Mouse (Mus musculus): ENCODE results near the gene Umod.

The Umod gene

DNA sequence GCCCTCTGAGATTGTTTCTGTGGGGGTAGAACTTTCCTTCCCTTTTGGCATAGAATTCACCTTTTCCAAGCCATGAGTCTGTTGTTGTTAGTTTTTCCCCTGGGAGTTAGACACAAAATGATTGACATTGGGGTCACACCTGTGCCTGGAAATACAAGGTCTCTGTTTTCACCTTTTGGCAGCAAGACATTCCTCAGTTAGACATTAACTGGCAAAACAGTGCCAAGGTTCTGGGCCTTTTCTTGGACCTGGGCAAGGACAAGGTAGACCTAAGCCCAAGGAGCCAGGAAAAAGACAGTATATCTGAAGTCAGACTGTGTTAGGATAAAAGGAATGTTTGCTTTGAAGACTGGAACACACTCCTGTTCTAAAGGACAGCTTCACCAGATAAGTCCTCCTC lies at the start of gene Umod:
Gene Umod, minus strand, starts transcription at position 27 of the 400 bp plus-strand sequence.
- no peak for DNase-seq (ENCODE audit: low read depth, low spot score)

GRCm38 (mm10) chr7:119528617-119529016 lies 49.5 kb upstream of the Umod start:
- no peak for DNase-seq (ENCODE audit: low read depth, low spot score)

GRCm38 (mm10) chr7:119527548-119527947 lies 48.5 kb upstream of the Umod start:
- no peak for DNase-seq (ENCODE audit: low read depth, low spot score)

GRCm38 (mm10) chr7:119527135-119527534 lies 48.1 kb upstream of the Umod start:
- no peak for DNase-seq (ENCODE audit: low read depth, low spot score)

GRCm38 (mm10) chr7:119526486-119526885 lies 47.4 kb upstream of the Umod start:
- DNase-seq (ENCODE audit: low read depth, low spot score), result no peak

DNA sequence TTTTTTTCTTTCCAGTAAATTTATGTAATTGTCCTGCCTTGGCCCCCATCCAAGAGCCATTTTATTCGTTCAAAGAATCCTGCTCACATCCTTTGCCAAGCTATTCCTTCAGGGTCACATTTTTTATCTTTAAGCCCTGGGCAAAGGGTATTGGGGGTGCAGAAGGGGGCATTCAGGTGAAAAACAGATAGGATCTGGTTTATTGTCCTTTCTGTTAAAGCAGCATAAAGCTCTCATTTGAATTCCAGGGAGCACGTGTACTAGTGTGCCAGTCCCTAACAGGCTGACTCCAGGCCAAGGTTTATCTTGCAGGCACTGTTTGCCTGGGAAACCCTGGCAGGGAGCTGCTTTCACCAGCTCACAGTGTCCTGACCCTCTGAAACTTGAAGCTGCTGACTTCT lies 46.8 kb upstream of the Umod start:
- no peak for DNase-seq (ENCODE audit: low read depth, low spot score)

DNA sequence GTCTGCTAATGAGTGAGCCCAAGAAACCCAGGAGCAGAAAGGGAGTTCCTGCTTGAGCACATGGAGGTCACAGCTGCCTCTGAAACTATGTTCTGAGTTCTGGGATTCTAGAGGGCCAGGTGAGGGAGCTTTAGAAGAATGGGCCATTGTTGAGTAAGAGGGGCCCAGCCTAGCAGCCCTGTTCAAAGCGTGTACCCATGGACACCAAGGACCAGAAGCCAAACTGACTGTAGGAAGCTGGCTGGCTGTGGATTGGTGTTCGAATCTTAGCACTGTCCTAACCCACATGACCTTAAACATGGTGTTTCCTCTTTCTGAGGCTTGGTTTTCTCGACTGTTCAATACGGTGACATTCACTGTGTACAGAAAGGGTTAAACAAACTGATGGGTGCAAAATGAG lies 44.3 kb upstream of the Umod start, which contains the start of gene Pdilt:
Gene Pdilt, minus strand, starts transcription at position 101 of the 400 bp plus-strand sequence.
- no peak for DNase-seq (ENCODE audit: low read depth, low spot score)

GRCm38 (mm10) chr7:119522385-119522784 lies 43.3 kb upstream of the Umod start:
- DNase-seq (ENCODE audit: low read depth, low spot score), result no peak

- no peak for DNase-seq (ENCODE audit: low read depth, low spot score)
Observed at GRCm38 (mm10) chr7:119521816-119522215, 42.7 kb upstream of the Umod start.

DNA sequence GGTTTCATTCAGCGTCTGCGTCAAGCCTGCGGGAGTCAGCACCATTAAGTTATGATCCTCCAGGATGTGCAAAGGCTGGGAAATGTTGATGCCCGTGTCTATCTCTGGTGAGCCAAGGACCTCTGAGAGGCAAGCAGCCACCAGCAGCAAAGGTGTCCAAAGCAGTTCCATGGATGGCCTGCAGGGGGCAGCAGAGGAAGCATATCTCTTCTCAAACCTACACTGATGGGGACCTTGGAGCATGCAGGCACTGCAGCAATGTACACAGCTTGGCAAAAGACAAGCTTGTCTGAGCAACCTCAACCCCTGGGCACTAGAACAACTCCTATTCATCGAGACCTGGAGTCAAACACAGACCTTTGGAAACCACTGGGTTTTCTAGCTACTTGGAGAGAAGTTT lies 40.6 kb upstream of the Umod start:
- DNase-seq (ENCODE audit: low read depth, low spot score), result peak; percentile 65

GRCm38 (mm10) chr7:119519163-119519562 lies 40.1 kb upstream of the Umod start, which contains the start of gene Acsm5:
TSS of gene Acsm5 (plus strand) at chr7:119519463.
- DNase-seq (ENCODE audit: low read depth, low spot score), result no peak

- DNase-seq (ENCODE audit: low read depth, low spot score), result no peak
Observed at GRCm38 (mm10) chr7:119516272-119516558, 37.1 kb upstream of the Umod start.

- peak; percentile 34 for DNase-seq (ENCODE audit: low read depth, low spot score)
Observed at GRCm38 (mm10) chr7:119515492-119516271, 36.6 kb upstream of the Umod start.

DNA sequence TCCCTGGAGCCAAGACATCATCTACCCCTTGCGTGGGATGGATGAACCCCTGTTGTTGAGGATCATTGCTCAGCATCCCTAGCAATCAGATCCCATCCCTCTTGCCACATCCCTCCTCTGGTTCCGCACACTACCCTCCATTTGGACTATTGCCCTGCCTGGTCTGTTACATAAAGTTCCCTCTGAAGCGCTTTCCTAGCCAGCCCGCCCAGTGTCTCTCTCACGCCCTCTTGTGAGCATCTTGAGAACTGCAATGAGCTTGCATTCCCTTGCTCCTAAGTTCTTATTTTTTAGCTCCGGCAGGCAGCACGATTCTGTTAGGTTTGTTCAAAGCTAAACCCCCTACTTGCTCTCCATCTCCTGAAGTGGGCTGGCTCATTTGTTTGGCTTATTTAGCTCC lies 34.0 kb upstream of the Umod start:
- peak; percentile 56 for DNase-seq (ENCODE audit: low read depth, low spot score)

DNA sequence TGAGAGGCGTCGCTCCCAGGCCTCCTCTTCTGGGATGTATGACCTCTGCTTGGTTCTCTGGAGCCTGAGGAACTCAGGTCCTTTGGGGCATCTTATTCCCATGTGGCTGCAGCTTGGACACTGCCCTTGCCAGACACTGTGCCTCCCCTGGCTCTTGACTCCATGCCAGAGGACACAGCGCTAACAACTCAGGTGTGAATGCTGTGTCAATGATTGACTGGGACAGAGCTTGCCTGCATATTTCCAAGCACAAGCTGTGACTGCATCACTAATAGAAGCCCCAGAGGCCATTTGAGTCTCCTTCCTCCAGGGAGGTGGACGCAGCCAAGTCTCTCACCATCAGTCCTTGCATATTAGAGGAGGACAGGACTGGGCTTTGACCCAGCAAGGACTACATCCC lies 32.1 kb upstream of the Umod start:
- no peak for DNase-seq (ENCODE audit: low read depth, low spot score)

- DNase-seq (ENCODE audit: low read depth, low spot score), result no peak
Observed at GRCm38 (mm10) chr7:119490041-119490780, 11.1 kb upstream of the Umod start.

GRCm38 (mm10) chr7:119486683-119487082 lies 7.6 kb upstream of the Umod start:
- no peak for DNase-seq (ENCODE audit: low read depth, low spot score)

DNA sequence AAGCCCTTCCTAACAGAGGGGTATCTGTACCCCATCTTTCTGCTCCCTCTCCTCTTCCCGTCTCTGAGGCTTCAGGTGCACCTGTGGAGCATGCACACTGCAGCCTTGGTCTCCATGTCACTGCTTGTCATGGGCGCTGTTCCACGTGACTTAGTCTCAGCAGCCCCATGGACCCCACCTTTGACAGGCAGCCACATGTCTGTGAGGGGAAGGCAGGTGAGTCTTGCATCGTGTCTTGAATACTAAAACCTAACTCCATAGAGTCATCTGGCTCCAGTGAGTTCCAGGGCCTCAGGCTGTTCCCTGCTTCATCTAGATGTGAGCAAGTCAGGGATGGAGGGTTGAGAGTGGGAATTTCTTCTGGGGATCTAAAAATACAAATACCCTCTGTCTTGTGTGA lies 5.1 kb upstream of the Umod start:
- DNase-seq (ENCODE audit: low read depth, low spot score), result no peak

GRCm38 (mm10) chr7:119476500-119477389 lies 2.3 kb downstream of the Umod start:
- peak; percentile 11 for DNase-seq (ENCODE audit: low read depth, low spot score)

GRCm38 (mm10) chr7:119459185-119459584 lies 19.9 kb downstream of the Umod start, which contains the start of gene Gp2:
TSS of gene Gp2 (minus strand) at chr7:119459285.
- no peak for DNase-seq (ENCODE audit: low read depth, low spot score)

DNA sequence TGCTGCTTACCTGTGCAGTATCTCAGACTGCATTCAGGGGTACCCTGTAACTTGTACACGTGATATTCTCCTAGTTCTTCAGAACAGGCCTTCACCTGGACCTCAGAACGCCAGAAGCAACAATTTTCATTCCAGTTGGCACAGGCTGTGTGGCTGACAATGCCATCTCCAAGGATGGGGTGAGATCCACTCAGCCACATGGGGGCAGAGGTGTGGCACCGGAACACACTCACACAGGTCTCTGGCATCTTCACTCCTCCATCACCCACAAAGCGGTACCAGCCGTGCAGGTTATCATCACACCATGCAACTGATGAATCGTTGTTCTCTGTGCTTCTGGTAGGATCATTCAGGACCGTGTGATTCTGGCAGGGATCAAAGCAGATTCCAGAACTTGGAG lies 24.9 kb downstream of the Umod start:
- DNase-seq (ENCODE audit: low read depth, low spot score), result no peak

DNA sequence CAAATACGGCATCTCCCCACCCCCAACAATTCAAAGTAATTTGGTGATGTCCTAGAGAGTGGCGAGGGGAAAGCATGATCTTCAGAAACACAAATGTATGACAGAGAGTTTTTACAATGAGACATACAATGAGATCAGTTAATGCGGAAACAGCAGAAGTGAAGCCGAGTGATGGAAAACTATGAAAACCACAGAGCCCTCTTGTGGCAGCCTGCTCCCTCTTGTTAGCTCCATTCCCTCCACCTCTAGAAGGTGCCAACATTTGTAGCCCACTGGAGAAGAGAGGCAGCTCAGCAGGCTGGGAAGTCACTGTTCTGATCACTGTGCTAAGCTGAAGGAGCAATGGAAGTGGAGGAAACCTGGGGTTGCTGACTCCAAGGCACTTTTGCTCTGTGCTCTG lies 35.2 kb downstream of the Umod start:
- DNase-seq (ENCODE audit: low read depth, low spot score), result no peak

Data from mesoderm, embryonic 11.5 days (tissue).